Mouse (Mus musculus): ENCODE data around the gene Trpm3.

The Trpm3 gene

DNA sequence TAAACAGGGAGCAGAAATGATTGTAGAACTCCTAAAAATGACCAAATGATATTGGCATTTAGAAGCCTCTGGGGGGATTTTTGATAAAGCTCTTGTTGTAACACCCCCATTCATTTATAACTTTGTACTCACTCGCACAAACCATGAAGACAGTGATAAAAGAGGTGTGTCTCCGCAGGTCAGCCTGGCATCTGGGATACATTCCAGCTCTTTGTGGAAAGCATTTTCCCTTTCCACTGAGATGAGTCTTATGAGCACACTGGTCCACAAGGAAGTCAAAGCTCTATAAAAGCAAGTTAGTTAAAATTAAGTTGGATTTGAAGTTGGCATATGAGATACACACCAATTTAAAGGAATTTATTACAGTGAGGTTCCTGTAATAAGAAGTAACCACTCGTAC lies 600.4 kb downstream of the Trpm3 start:
- no peak for DNase-seq (ENCODE audit: low spot score in 2 of 2)

- peak; percentile 61 to 65 for DNase-seq (ENCODE audit: low spot score in 2 of 2)
Measured at GRCm38 (mm10) chr19:22753311-22753809, 614.5 kb downstream of the Trpm3 start.

DNA sequence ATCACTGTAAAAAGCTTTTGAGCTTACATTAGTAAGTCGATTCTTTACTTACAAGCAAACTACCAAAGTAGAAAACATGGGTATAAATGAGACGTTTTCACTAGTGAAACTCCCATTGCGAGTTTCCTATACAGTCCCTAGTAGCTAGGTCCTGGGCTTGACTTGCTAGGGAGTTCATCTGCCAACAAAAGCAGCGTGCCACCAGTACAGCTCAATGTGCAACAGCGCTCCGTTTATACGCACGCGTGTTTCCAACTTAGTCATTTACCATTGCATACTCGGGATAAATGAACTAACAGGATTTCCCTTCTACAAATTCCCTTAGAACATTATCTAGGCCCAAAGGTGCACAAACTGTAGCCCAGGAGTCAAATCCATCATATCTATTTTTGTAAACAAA lies 615.2 kb downstream of the Trpm3 start:
- no peak for DNase-seq (ENCODE audit: low spot score in 2 of 2)

DNA sequence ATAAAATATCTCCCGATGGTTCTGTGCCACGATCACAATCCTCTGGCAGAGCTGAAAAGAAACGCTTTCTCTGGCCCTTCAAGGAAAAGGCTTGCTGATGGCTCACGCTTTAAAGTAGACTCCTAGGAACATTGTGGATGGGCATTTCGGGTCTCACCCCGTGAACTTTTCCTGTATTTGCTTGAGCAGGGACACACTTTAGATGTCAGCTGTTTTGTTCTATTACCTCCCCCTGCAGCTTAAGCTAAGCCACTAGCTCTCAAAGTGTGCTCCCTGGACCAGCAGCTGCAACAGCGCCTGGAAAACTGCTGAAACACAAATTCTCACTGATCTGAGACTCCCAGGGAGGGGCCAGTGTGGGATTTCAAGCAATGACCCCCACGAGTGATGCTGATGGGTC lies 615.7 kb downstream of the Trpm3 start:
- no peak for DNase-seq (ENCODE audit: low spot score in 2 of 2)

GRCm38 (mm10) chr19:22758496-22758895 lies 619.6 kb downstream of the Trpm3 start:
- no peak for DNase-seq (ENCODE audit: low spot score in 2 of 2)

DNA sequence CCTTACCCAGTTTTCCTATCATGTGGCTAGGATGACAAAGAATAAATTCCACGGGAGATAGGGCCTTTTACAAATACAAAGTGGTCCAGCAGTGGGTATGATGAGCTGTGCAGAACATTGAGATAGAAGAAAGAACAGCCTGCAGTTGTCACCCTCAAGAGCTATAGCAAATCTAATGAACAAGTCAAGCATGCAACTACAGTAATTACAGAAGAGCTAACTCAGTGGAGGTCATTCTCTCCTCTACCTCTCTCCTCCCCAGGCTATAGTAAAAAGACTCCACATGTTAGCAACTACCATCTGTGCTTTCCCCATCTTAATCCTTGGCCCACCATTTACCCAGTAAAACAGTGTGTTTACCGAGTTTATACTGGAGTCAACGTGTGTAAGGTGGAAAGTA lies 629.4 kb downstream of the Trpm3 start:
- no peak for DNase-seq (ENCODE audit: low spot score in 2 of 2)

DNA sequence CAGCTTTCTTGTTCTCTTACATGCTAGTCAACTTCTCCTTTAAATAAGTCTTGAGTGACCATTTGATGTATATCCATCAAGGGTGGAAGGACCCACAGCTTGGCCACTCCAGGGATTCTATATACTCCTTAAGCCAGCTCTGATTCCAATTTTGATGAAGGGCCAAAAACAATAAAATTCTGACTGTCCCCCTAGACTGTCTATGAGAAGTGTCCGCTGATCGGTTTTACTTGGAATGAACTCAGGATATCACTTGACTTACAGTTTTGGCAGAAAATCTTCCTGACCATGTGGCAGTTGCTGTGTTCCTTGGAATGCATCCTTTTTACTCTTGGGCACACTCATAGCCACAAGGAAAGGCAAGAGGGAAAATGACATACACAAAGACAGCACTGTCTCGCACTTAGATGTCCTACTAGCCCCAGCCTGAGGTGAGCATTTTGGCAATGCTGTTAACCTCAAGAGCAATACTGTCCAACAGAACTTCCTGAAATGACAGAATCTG lies 636.4 kb downstream of the Trpm3 start:
- DNase-seq (ENCODE audit: low spot score in 2 of 2) = no peak

DNA sequence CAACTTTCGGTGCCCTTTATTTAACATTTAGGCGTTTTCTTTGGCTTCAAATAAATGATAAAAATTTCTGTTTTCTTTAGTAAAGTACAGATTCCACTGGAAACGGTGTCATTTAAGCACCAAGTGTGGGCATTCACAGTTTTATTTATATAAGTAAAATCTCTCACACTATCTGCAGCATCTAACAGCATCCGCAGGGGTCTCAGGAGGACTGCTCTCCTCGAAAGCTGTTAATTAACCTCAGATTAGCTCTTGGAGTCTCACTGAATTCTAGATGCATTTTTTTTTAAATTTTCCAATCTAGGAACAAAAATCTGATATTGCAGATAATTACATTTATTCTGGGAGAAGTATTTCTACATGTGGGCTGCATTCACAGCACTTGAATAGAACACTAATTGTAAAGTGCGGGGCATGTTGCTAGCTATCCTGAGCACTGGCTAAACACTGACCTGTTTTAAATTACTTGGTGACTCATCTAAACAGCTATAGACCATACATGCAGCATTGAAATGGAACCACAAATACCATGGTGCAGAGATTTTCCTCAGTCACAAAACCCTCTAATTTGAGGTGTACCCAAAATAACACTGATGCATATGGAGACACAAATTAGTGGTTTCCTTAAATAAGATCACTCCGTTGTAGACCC lies 641.5 kb downstream of the Trpm3 start:
- DNase-seq (ENCODE audit: low spot score in 2 of 2) = peak; percentile 40 to 54

DNA sequence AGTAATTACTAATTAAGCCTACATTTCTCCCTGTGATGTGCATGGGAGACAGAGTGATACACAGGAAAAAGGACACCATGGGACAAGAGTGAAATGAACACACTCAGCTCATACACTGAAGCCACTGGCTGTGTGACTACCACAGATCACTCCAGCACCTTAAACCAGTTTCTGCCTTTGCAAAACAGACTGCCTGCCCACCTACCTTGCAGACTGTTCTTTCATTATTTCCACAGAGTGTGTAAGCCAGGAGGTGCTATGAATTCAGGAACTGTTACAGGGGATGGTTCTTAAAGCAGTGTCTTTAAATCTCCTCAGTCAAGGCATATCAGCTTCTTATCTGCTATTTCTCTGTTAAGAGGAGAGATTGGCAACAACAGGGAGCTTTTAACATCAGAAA lies 642.7 kb downstream of the Trpm3 start:
- no peak for DNase-seq (ENCODE audit: low spot score in 2 of 2)

DNA sequence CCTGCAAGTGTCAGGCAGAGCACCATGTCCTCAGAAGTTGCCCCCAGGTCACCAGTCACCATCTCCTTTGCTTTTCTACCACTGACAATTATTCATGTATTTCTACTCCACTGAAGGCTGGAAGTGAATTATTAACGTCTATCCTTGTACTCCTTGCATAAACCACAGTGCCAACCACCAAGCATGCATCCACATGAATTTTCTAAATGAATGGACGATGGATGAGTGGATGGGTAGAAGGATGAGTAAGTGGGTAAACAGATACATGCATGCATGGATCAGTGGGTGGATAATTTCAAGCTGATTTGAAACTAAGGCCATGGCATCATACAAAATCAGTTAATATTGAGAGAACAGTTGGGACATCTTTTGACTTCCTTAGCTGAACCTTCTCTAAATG lies 644.9 kb downstream of the Trpm3 start:
- DNase-seq (ENCODE audit: low spot score in 2 of 2) = no peak

DNA sequence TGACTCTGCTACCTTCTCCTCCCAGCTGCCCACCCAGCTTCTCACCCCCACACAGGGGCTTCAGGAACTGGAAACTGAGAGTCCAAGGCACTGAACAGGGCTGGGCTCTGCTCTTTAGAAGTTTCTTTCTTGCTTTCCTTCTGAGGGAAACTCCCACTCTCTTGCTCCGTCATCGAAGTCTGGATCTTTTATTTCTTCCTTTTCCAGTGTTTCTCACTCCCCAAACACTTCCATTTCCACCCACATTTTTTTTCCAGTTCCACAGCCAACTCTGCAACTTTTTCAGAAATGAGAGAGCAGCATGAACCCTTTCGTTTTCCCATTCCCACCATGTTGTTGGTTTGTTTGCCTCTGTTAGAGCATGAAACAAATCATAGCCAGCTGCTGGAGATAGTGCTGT lies 650.9 kb downstream of the Trpm3 start:
- no peak for DNase-seq (ENCODE audit: low spot score in 2 of 2)

GRCm38 (mm10) chr19:22796996-22797395 lies 658.1 kb downstream of the Trpm3 start:
- DNase-seq (ENCODE audit: low spot score in 2 of 2) = no peak

DNA sequence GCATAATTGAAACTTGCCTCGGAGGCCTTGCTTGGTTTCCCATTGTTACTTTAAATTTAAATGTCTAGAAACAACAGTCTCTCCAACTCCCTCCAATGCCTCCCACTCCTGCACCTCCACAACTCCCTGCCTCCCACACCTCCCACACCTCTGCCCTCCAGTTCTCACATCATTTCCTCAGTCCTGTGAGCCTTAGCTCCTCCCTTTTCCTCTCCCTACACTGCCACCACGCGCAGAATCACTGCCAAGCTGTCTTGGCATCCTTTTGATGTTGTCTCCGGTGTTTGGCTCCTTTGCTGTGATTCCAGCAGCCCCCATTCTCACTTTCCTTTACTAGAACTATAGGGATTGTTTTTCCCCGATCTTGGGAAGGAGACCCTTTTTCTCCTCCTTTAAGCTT lies 661.6 kb downstream of the Trpm3 start:
- peak; percentile 33 to 40 for DNase-seq (ENCODE audit: low spot score in 2 of 2)

GRCm38 (mm10) chr19:22803396-22803795 lies 664.5 kb downstream of the Trpm3 start:
- no peak for DNase-seq (ENCODE audit: low spot score in 2 of 2)

- no peak for DNase-seq (ENCODE audit: low spot score in 2 of 2)
Measured at GRCm38 (mm10) chr19:22804311-22804710, 665.5 kb downstream of the Trpm3 start.

DNA sequence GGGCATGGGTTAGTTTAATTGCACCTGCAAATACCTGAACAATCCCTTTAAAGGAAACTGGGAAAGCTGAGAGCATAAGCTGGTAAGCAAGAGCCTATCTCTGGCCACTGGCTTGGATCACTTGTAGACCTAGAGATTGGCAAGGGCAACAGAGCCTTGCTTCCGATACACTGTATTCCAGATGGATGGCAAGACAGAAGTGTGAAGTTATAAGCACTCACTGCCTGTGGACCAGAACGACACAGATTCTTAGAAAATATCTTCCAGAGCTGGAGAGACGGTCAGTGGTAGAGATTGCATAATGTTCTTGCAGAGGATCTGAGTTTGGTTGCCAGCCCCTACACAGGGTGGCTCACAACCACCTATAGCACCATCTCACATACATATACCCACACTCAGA lies 671.4 kb downstream of the Trpm3 start:
- DNase-seq (ENCODE audit: low spot score in 2 of 2) = no peak

DNA sequence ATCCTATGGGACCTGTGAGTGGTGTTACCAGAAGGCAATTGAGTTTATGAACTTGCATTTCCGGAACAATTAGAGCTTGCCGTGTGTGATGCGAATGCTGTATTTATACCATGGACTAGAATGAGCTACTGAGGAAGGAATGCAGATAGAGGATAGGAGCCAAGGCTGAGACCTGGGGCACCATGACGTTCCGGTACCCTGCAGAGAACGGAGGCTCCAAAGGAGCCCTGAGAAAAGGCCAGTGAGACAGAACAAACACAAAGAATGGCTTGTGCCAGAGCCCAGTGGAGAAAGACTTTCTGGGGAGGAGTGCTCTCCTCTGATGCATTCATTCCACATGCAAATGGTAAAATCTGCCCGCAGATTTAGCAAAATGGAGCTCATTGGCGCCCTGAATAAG lies 682.9 kb downstream of the Trpm3 start:
- DNase-seq (ENCODE audit: low spot score in 2 of 2) = no peak

DNA sequence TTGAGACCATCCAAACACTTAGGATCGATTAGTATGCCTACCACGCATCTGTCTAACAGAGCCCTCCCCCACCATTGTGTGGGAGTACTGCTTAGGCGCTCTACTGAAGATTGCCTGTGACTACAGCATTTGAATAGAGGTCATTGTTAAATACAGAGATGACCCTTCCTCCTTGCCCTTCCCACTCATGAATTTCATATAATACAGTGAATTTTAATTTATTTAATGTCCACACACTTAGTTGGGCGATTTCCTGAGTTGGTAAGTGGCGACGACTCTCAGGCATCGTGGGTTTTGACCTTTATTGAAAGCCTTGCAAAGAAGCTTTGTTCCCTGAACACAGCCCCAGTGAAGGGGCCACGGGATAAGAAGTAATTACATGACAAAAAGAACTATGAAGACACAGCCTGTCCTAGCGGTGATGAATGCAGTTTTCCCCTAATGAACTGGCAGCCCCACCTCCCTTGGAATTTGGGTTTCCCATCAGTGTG lies 684.7 kb downstream of the Trpm3 start:
- no peak for DNase-seq (ENCODE audit: low spot score in 2 of 2)

DNA sequence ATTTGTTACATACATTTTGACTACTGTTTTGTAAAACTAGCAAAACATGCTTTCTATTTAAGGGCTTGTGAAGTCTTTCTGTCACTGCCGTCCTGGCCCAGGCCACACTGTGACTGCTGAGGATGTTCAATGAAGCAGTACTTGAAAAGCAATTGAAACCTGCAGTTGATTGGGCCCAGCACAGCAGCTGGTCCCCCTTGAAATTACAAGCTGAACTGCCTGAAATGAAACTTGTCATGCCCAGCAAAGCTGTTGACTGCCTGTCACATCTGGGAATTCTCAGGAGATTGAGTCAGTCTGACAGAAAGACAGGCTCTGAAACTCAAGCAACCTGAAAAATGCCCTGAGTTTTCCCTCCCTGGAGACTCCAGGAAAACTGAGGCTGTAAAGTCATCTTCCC lies 687.0 kb downstream of the Trpm3 start:
- no peak for DNase-seq (ENCODE audit: low spot score in 2 of 2)

- DNase-seq (ENCODE audit: low spot score in 2 of 2) = no peak
Measured at GRCm38 (mm10) chr19:22828198-22828742, 689.4 kb downstream of the Trpm3 start.

GRCm38 (mm10) chr19:22841081-22842040 lies 702.5 kb downstream of the Trpm3 start:
- peak; percentile 20 to 26 for DNase-seq (ENCODE audit: low spot score in 2 of 2)

GRCm38 (mm10) chr19:22842697-22843096 lies 703.9 kb downstream of the Trpm3 start:
- DNase-seq (ENCODE audit: low spot score in 2 of 2) = no peak
